Comparison of ENCODE assay signal across 17 mouse cellular contexts in the genomic region with DNA sequence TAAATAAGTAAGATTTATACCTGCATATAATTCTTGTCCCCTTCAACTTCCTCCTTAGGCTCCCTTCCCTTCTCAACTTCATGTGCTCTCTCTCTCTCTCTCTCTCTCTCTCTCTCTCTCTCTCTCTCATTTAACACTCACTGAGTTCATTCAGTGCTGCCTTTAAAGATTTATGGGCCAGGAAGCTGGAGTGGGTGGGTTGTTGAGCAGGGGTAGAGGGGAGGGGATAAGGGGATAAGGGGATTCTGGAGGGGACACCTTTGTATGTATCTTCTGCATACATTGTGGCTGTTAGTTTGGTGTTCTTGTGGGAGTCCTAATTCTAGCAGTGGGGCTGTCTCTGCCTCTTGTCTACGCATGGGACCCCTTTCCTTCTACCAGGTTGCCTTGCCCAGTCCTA.
DNase-seq lines count a peak whose midpoint lies in the region; ATAC-seq lines count a peak whose summit lies in the region.
"Had no signal": no experiment of that assay in that cellular context is flagged by ENCODE, and none has a peak within 500 bp of the region (broad histone marks: within the 10 kb centered on the region; RNA-seq: fewer than 3 reads in every experiment).

No protein-coding gene starts in this region.

- no peaks in the 10 kb centered on the region for H3K9me3 ChIP-seq in kidney, embryonic 16.5 days (ENCODE audit: low read length)
- H3K9me3 ChIP-seq in limb, embryonic 10.5 days (replicated peaks): no peaks in the 10 kb centered on the region
- H3K9me3 ChIP-seq in limb, embryonic 11.5 days (ENCODE audit: control insufficient read depth, low read length): no peaks in the 10 kb centered on the region
- H3K9me3 ChIP-seq in forebrain, embryonic 13.5 days (replicated peaks): no peaks in the 10 kb centered on the region
- H3K9me3 ChIP-seq: embryonic facial prominence, embryonic 10.5 days; embryonic facial prominence, embryonic 12.5 days had no signal

- H3K4me3 ChIP-seq in kidney, embryonic 16.5 days (ENCODE audit: low read length): no peak overlapping the region
- no peak overlapping the region for H3K4me3 ChIP-seq in limb, embryonic 10.5 days
- H3K4me3 ChIP-seq in limb, embryonic 11.5 days (ENCODE audit: low read depth, low read length): no peak overlapping the region
- H3K4me3 ChIP-seq in forebrain, embryonic 13.5 days: no peak overlapping the region
- H3K4me3 ChIP-seq: embryonic facial prominence, embryonic 10.5 days; embryonic facial prominence, embryonic 12.5 days had no signal

- no peak overlapping the region for H3K4me2 ChIP-seq in kidney, embryonic 16.5 days (replicated peaks; ENCODE audit: low read depth, low read length)
- H3K4me2 ChIP-seq in limb, embryonic 11.5 days (ENCODE audit: low read depth, severe bottlenecking): no peak overlapping the region
- H3K4me2 ChIP-seq in forebrain, embryonic 13.5 days: no peak overlapping the region
- H3K4me2 ChIP-seq: embryonic facial prominence, embryonic 12.5 days had no signal

- 53% methylated on average over 1 of the region's 1 CpGs for WGBS in kidney, embryonic 16.5 days
- WGBS in limb, embryonic 10.5 days: 77% methylated on average over 1 of the region's 1 CpGs
- WGBS in limb, embryonic 11.5 days: 88% methylated on average over 1 of the region's 1 CpGs
- 86% methylated on average over 1 of the region's 1 CpGs for WGBS in forebrain, embryonic 13.5 days

- no peaks in the 10 kb centered on the region for H3K36me3 ChIP-seq in kidney, embryonic 16.5 days (ENCODE audit: insufficient read depth, low read length)
- H3K36me3 ChIP-seq in limb, embryonic 10.5 days: no peaks in the 10 kb centered on the region
- H3K36me3 ChIP-seq in limb, embryonic 11.5 days (ENCODE audit: control insufficient read depth, insufficient read depth, low read length): no peaks in the 10 kb centered on the region
- no peaks in the 10 kb centered on the region for H3K36me3 ChIP-seq in forebrain, embryonic 13.5 days (ENCODE audit: poor library complexity, severe bottlenecking)
- H3K36me3 ChIP-seq: embryonic facial prominence, embryonic 10.5 days; embryonic facial prominence, embryonic 12.5 days had no signal

- H3K9ac ChIP-seq in kidney, embryonic 16.5 days (replicated peaks; ENCODE audit: low read length): no peak overlapping the region
- H3K9ac ChIP-seq in limb, embryonic 11.5 days (ENCODE audit: low read length): no peak overlapping the region
- H3K9ac ChIP-seq in forebrain, embryonic 13.5 days: no peak overlapping the region
- H3K9ac ChIP-seq: embryonic facial prominence, embryonic 12.5 days had no signal

- DNase-seq in kidney, adult 9 months: no peak
- DNase-seq in limb, embryonic 10.5 days (ENCODE audit: low spot score): no peak
- no peak for DNase-seq in limb, embryonic 11.5 days (ENCODE audit: low spot score)
- DNase-seq: adrenal gland, adult 2 months; adrenal gland, postnatal 10 days; adrenal gland, postnatal 25 days; cerebellum, adult 11-12 months; cerebellum, adult 2 months; cerebellum, adult 9-10 months; cerebellum, postnatal 10 days; cerebellum, postnatal 25 days had no signal

- peak; percentile 42; the same call in 1 of the 2 replicates for ATAC-seq in kidney, embryonic 16.5 days (ENCODE audit: low FRiP score, low TSS enrichment)
- 0 out of 2 replicates have a peak, but pooled peaks have one; percentile 54 for ATAC-seq in limb, embryonic 11.5 days (ENCODE audit: insufficient number of reproducible peaks, low FRiP score, low TSS enrichment, low read depth)
- ATAC-seq in forebrain, embryonic 13.5 days: no peak
- ATAC-seq: forebrain, embryonic 14.5 days; forebrain, embryonic 16.5 days had no signal

- no peaks in the 10 kb centered on the region for H3K4me1 ChIP-seq in kidney, embryonic 16.5 days (ENCODE audit: insufficient read depth, low read length)
- H3K4me1 ChIP-seq in limb, embryonic 10.5 days: peaks cover 6% of the 10 kb centered on the region
- no peaks in the 10 kb centered on the region for H3K4me1 ChIP-seq in limb, embryonic 11.5 days (ENCODE audit: control insufficient read depth, insufficient read depth, low read length)
- no peaks in the 10 kb centered on the region for H3K4me1 ChIP-seq in forebrain, embryonic 13.5 days
- H3K4me1 ChIP-seq: embryonic facial prominence, embryonic 10.5 days had no signal

- H3K27ac ChIP-seq in kidney, embryonic 16.5 days (ENCODE audit: low read length): no peak overlapping the region
- peak overlapping the region; percentile 46; the same call in 1 of the 2 replicates for H3K27ac ChIP-seq in limb, embryonic 10.5 days
- H3K27ac ChIP-seq in limb, embryonic 11.5 days (replicated peaks; ENCODE audit: low read depth, low read length): no peak overlapping the region
- H3K27ac ChIP-seq in forebrain, embryonic 13.5 days: no peak overlapping the region
- H3K27ac ChIP-seq: embryonic facial prominence, embryonic 10.5 days; embryonic facial prominence, embryonic 12.5 days had no signal

- H3K27me3 ChIP-seq in kidney, embryonic 16.5 days (ENCODE audit: insufficient read depth, low read length): no peaks in the 10 kb centered on the region
- no peaks in the 10 kb centered on the region for H3K27me3 ChIP-seq in limb, embryonic 10.5 days (ENCODE audit: low read depth, poor library complexity, severe bottlenecking)
- no peaks in the 10 kb centered on the region for H3K27me3 ChIP-seq in limb, embryonic 11.5 days (ENCODE audit: control insufficient read depth, insufficient read depth, low read length)
- no peaks in the 10 kb centered on the region for H3K27me3 ChIP-seq in forebrain, embryonic 13.5 days
- H3K27me3 ChIP-seq: embryonic facial prominence, embryonic 12.5 days had no signal
